Mouse (Mus musculus) cerebellum, adult 2 months (tissue): ENCODE results near the gene Myrip.

Source experiments
- CTCF ChIP-seq: fragments of 200-500 bp; IDR thresholded peaks from 2 replicates; pipeline ENCODE4 v1.5.1; 2011; ENCODE audit warnings: low read depth, mild to moderate bottlenecking, control low read depth, low read length, moderate library complexity, borderline replicate concordance; ENCODE audit not compliant: insufficient read depth
- POLR2A ChIP-seq: fragments of 200-500 bp; IDR thresholded peaks from 2 replicates; pipeline ENCODE4 v1.6.1; 2011; ENCODE audit warnings: low read length, control low read depth, borderline replicate concordance; ENCODE audit not compliant: insufficient read depth

GRCm38 (mm10) chr9:120360397-120361177, 59.3 kb downstream of the Myrip start:
- TF ChIP-seq POLR2A, result no peak
- no peak for TF ChIP-seq CTCF
